Mouse (Mus musculus) cerebellum, adult 9-11 months (tissue): ENCODE results near the gene Rusc2.

ENCODE experiments used
- DNase-seq: peaks from one replicate; pipeline ENCODE4 v3.0.0; 2022

The Rusc2 gene

DNA sequence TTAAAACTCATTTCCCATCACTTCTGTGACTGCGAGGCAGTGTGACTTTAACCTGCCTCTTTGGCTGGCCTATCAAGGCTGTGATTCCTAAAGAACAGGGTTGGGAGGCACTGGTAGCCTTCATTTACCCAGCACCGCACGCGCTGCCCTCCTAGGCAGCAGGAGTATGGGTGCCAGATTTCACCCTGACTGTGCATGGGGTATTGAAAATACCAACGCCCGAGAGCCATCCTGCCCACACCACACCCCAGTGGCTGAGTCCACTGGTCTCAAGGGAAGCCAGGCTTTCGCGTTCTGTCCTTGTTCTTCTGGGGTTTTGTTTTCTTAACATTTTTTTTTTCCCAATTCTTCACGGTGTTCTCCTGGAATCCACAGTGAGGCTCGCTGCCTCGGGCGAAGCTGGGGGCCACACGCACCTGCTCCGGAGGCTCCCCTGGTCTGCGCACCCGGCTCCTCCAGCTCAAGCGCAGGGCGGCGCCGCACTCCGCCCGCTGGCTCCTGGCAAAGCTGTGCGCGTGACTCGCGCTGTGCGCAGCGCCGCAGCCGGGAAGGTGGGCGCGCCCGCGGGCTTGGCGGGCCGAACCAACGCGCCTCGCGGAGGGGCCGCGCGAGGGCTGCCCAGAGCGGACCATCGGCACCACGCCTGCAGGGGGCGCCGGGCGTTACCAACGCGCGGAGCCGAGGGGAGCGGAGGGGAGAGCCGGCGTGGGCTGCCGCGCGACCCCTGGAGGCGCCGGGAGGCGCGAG is at the start of gene Rusc2:
TSS of gene Rusc2 (plus strand) at position 572 of the 747 bp plus-strand sequence.
- peak; percentile 93 for DNase-seq

DNA sequence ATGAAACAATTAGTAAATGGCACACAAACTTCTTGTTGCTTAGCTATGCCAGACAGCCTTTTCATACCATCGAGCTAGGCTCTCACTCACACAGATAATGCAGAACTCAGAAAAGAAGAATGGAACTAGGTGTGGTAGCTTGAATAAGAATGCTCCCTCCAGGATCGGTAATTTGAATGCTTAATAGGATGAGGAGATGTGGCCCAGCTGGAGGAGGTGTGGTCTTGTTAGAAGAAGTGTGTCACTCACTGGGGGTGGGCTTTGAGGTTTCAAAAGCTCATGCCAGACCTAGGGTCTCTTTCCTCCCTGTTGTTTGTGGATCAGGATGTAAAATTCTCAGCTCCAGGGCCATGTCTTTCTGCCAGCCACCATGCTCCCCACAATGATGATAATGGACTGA is 47.0 kb upstream of the Rusc2 start:
- DNase-seq = no peak

DNA sequence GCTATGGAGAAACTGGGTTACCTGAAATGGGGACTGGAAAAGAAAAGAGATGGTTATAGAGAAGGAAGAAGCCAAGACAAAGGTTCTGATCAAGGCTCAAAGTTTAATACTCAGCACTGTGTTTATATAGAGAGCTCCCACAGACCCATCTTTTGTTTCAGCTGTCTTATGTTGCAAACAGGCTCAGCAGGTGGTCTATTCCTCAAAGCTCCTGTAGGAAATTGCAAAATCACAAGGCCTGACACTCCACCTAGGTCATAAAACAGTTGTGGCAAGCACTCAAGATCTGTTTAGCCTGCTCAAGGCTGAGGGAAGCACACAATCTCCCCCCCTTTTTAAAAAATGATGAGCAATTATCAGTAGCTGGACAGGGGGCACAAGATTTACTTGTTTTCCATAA is 45.6 kb upstream of the Rusc2 start:
- DNase-seq = no peak

DNA sequence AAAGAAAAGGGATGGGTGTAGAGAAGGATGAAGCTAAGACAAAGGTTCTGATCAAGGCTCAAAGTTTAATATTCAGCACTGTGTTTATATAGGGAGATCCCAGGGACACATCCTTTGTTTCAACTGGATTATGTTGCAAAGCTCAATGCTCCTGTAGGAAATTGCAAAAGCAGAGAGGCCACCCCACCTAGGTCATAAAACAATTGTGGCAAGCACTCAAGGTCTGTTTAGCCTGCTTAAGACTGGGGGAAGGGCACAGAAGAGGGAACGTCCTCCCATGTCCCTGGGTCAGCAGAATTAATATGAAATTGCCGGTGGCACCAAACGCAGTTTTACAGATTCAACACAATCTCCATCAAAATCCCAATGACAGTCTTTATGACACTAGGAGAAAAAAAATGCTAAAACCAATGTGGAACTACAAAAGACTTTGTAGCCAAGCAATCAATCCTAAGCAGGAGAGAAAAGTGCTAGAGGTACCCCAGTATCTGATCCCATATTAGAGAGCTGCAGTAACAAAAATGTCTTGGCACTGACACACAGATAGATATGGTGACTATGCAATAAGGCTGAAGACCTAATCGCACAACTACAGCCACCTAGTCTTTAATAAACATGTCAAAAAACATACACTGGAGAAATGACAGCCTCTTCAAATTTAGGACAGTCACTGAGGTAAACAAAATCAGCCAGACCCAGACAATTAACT is 41.5 kb upstream of the Rusc2 start:
- DNase-seq = no peak

DNA sequence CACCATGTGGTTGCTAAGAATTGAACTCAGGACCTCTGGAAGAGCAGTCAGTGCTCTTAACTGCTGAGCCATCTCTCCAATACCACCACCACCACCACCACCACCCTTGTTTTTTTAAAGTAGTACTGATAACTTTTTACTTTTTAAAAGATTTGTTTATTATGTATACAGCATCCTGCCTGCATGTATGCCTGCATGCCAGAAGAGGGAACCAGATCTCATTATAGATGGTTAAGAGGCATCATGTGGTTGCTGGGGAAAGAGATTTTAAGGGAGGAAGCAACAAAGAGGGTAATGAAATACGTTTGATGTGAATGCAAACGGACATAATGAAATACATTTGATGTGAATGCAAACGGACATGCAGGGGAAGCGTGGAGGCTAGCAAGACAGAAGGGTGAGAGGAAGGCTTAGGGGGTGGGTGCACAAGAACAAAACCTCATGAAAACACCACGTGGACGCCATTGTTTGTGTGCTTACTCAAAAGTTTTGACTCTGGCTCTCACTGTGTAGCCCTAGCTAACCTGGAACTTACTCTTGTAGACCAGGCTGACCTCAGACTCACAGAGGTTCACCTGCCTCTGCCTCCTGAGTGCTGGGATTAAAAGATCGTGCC is 40.4 kb upstream of the Rusc2 start:
- DNase-seq = no peak

DNA sequence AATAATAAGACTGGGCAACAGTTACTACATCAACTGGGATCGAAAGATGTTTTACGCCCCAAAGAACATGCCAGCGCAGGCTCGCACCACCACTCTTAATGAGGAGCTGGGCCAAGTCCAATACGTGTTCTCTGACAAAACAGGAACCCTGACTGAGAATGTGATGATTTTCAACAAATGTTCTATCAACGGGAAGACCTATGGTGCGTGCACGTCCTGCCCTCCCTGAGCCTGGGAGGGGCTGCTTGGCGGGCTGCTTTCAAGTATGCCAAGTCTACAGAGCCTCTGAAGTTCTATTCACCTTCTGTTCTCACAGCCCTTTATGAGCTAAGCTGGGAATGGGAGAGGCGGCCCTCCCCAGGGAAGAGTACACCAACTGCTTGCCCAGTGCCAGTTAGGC is 39.3 kb upstream of the Rusc2 start:
- DNase-seq = no peak

DNA sequence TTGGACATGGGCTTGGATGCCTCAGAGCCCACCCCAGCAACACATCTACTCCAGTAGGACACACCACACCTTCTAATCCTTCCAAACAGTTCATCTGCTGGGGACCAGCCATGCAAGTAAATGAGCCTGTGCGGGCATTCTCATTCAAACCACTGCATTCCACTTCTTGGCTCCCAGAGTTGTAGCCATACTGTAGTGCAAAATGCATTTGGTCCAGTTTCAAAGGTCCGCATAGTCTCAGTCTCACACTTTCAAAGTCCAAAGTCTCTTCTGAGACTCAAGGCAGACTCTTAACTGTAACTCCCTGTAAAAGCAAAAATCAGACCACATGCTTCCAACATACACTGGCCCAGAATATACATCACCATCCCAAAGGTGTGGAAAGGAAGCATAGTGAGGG is 36.8 kb upstream of the Rusc2 start:
- no peak for DNase-seq

DNA sequence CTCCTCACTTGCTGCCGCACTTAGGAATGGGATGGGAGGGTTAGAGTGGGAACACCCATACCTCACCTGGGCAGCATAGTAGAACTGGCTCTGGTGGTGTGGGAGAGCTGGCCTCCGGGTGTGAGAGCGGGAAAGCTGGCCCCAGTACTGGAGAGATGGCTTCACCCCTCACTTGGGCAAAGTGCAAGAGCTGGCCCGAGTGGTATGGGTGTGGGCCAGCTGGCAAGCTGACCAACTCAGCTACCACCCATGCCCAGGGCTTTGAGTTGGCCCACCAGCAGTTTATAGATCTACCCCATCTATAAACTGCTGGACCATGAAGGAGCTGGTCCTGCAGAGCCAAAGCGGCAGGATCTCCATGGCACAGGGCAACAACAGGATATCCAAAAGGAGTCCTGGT is 32.6 kb upstream of the Rusc2 start:
- no peak for DNase-seq

DNA sequence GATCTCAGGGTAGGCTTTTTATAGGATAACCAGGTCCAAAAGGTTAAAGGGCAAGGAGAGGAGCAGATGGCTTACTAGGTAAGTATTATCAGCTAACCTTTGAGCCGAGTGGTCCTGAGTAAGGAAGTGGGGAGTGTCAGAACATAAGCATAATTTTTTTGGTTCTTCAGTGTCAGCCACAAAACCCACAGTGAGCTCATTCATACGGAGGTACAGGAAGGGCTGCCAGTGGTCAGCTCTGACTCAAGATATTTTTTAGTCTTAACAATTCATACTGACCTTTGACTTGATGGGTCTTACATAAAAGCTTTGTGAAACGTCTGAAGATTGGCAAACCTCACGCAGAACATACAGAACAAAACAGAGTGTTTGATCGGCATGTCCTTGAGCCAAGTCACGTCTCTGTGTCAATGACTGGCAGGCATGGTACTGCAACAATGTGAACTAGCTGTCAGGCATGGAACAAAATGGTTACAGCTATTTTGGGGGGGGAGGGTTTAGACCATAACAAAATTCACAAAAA is 31.7 kb upstream of the Rusc2 start:
- no peak for DNase-seq

DNA sequence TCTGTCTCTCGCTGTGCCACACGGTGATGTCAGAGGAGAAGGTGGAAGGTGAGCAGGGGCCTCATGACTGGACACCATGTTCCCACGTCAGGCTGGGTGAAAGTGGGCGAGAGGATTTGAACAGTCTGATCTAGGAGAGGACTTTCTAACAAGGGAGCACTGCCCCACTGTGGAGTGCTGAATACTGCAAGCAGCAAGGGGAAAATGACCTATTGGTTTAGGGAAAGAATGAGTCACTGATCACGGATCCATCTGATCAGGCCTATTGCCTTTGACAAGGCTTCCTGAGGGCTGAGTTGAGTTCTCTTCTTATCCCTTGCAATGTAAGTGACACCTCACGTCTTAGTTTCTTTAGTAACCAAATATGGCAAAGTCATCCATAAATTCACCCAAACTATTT is 28.1 kb upstream of the Rusc2 start:
- DNase-seq = no peak

DNA sequence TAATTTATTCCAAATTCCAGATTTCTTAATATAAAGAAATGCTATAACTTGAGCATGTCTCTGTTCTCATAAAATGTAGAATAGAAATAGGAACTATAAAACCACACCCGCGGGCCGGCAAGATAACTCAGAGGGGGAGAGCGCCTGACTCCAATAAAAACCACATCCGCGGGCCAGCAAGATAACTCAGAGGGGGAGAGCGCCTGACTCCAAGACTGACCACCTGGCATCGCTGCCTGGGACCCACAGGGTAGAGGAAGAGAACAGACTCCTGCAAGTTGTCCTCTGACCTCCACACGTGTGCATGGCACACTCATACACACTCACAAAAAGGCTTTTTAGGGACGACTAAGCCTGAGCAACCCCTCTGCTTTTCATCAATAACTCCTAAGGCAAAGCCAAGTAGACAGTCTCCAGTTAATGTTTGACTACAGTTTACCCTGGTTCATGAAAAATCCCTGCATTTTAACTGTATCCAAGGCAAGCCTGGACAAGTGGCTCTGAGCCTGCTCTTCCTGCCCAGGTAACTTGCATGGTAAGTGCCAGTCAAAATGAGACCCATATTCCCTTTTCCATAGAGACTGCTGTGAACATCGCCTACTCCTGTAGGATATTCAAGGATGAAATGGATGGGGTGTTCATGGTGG is 16.7 kb upstream of the Rusc2 start:
- no peak for DNase-seq

DNA sequence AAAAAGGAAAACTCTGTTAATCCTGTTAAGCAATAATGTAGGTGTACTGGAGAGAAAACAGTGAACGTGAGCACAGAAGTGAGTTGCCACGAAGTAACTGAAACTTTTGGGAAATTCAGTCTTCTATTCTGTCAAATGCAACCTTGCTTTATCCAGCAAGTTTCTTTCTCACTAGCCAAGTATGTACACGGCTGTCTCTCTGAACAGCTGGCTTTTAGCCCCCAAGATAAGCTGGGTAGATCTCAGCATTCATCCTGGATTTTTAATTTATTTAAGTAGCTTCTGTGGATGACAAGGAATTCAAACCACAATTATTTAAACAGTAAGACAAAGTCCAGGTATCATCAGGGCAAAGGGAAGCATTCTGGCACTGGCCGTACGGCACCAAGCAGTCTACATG is 14.5 kb upstream of the Rusc2 start:
- no peak for DNase-seq

DNA sequence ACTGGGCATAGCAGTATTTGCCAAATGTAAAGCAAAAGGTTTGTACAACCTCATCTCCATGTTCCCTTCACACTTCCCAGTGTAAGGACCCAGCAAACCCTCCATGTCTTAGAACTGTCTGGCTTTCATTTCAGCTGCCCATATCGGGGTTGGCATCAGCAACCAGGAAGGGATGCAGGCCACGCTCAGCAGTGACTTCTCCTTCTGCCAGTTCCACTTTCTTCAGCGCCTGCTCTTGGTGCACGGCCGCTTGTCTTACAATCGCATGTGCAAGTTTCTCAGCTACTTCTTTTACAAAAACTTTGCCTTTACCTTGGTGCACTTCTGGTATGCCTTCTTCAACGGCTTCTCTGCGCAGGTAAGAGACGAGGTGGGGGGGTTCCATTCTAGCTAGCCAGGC is 14.0 kb upstream of the Rusc2 start:
- no peak for DNase-seq

DNA sequence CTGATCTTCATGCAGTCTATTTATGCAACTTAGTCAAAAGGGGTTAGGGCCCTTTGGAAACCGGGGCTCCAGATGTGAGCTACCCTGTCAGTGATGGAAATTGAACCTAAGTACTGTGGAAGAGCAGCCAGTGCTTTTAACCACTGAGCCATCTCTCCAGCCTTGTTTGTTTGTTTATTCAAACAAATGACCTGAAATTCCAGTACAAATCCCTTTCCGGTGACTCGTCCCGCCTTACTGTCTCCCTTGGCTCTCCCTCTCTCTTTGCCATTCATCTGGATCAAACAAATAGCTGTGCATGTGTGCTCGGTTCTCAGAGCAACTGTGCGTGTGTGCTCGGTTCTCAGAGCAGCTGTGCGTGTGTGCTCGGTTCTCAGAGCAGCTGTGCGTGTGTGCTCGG is 10.4 kb upstream of the Rusc2 start:
- DNase-seq = no peak

DNA sequence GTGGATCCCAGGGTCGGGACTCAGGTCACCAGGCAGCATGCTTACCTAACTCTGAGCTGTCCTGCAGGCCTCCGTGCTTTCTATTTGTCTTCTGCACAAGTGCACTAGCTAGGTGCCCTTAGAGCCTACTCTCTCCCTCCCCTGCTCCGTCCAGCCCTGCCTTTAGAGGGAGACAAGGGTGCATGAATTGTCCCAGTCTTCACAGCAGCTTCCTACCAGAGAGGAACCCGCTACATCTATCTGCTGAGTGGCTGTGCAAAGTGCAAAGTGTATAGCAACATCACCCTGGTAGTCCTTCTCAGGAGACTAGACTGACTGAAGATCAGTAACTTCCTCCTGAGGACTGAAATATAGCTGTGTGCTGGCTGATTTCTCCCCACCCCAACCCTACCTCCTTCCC is 9.6 kb upstream of the Rusc2 start:
- DNase-seq = no peak

DNA sequence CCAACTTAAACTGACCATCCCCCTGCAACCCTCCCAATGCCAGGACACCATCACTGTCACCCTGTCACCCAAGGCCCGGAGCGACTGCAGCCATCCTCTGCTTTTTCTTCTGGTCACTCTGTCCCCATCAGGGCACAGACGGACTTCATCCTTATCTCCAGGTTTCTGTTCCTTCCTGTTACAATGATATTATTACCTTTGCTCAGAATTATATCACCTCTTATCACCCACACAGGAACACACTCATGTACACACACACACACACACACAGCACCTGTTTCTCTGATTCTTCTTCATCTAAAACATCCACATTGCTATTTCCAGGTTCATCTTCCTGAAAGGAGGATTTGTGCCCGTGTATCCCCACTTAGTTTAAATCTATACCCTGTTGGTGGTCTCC is 7.5 kb upstream of the Rusc2 start:
- DNase-seq = no peak

DNA sequence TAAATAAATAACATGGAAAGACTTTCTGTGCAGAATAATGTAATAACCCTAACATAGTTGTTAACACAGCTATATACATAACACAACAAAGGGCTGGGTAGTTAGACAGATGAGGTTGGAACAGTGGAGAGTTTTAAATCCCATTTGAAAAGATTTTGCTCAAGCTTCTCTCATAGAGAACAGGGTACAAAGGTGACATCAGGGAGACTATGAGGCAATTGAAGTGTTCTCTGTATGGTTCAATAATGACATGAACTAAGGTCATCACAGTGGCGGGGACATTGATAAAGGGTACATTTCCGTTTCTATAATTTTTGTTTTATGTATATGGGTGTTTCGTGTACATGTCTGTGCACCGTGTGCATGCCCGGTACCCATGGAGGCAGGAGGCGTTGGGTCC is 2.2 kb upstream of the Rusc2 start:
- no peak for DNase-seq

DNA sequence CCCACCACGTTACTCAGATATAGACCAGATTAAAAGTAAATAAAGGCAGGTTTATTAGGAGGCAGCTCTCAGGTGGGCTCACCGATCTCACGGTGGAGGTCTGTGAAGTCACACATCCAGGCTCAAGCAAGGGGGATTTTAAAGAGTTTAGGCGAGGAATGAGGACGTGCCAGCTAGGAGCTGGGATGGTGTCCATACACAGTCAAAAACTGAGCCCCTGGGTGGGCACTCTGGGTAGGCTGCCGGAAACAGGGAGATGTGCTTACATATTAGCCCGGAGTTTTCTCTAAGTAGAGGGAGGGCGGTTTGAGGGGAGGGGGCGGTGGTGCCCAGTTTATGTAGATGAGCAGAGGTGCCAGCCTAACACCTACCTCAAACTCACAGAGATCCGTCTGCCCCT is 828 bp upstream of the Rusc2 start:
- DNase-seq = peak; percentile 48

DNA sequence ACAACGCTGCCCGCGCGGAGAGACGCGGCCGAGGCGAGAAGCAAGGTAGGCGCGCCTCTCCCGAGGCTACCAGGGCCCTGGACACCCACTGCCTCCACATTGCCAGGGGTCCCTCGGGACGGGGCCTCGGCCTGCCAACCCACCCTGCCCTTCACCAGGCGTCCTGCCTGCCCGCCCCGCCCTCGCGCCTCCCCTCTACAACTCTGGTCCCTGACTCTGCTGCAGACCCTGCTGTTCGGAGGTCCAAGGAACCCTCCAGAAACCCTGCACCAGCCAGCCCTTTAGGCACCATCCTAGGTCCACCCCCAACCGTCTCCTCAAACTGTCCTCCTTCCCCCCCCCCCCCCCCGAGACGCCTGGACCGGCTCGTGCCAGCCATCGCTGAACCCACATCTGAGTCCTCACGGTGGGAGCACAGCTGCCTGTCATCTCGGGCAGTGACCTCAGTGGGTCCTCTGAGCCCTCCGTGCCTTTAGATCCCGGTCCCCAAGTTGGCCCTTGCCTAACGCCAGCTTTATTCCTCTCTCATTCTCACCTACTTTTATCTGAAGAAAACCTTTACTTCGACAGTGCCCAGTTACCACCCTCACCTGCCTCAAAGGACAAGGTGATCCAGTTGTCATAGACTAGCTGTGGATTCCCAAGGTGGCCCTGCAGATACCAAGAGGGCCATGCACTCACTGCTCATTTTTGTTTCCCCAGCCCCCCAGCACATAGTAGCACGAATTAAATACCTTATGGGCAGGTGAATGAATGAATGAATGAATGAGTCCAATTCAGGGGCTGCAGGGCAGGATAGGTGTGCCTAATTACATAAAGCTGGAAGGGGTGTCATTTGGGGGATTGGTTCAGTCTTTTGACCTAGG is 609 bp downstream of the Rusc2 start:
- no peak for DNase-seq

DNA sequence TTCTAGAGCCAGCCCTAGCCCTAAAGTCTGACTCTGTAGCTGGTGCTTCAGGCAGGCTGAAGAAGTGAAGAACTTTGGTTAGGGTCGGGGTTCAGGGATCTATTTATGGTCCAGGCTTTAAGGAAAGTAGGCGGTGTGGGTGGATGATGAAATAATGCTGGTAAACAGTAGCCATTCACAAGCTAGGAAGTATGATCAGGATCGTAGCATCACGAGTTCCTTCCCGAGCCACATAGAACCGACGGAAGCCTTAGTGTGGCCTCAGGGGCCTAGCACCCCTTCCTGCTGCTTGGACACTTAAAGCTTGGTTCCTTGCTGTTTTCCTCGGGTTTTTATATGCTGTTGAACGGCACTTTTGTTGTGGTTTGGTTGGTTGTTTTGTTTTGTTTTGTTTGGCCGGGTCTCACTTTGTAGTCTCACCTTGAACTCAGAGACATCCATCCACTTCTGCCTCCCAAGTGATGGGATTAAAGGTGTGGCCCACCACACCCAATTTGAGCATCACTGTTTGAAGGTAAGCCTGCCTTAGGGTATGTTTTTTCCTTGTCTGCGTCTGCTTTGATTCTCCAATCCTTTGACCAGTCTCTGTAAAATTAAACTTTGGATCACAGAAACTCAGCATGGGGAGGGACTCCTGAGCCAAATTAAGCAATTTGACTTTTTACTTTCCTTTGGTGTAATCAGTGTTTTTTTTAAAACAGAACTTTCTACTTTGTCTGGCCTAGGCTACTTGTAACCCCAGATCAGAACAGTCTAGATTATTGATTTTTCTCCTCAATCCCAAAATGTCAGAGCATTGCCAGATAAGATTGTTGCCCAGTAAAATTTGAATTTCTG is 1.7 kb downstream of the Rusc2 start:
- no peak for DNase-seq

DNA sequence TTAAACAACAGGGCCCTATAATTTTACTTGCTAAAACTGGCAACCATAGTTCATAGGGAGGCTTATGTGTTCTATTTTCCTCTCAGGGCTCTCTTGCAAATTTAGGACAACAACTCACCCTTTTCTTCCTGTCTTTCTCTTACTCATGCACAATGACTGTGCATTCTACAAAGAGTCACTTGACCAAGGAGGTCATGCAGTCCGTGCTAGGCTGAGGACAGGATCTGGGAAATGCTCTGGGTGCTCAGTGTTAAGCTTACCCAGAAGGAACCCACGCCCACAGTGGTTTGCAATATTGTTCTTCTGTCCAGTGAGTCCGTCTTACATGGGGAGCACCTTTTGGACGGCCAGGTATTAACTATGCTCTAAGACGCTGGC is 2.3 kb downstream of the Rusc2 start:
- no peak for DNase-seq

DNA sequence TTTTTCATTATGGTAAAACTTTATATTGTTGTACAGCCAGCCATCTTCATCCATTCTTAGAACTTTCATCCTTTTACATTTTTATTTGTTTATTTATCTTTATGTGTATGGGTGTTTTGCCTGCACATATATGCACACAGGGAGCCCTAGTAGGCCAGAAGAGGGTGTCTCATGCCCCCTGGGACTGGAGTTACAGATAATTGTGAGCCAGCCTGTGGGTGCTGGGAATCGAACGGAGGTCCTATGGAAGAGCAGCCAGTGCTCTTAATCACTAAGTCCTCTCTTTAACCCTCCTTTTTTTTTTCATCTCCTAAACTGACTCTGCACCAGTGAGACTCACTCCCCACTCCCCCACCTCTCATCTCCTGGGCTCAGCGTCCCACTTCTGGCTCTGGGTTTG is 2.8 kb downstream of the Rusc2 start:
- DNase-seq = no peak
